Mouse (Mus musculus): ENCODE results near the gene Nampt. TPM values are rescaled to one million over a fixed set of nuclear protein-coding genes. Genes with fewer than 3 reads are reported as not detected.

The Nampt gene
- polyA plus RNA-seq, 1 experiment from 2014 or later = 32.3 TPM

DNA sequence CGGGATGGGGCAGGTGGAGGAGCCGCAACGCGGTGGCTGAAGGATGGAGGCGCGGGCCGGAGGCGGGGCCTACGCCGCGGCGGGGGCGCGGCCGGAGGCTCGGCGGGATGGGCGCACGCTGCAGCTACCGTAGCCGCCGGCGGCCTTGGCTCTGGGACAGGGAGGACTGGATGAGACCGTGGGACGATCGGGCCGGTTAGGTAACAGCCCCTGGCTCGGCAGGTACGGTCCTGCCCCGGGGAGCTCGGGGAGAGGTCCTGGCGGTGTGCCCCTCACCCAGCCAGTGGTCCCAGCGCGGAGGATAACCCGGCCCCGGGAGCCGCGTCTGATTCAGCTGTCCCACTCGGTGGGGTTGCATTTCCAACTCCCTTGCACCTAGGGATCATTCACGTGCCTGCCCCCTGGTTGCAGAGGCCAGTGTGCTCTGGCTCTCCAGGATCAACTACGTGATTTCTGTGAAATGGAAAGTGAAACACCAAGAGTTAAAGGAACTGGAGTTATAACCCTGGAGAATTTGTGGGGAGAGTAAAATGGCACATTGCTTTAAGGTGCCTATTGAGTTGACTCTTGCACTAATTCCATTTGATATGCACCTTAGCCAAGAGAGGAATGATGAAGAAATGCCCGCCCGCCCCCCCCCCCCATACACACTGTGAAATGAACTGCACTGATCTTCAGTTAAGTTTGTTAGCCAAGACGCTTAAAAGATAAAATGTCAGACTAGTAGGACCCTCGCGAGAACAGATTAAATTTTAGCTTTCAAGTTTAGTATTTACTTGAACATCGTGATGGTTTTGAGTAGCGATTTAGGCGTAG is 1.6 kb downstream of the Nampt start:
- Histone ChIP-seq H3K9me3 (ENCODE audit: control insufficient read depth, low read length) (no peaks in the 10 kb centered on the region), H3K27ac (ENCODE audit: low read depth, low read length) (peak overlapping the region; percentile 96), H3K9ac (ENCODE audit: low read depth, low read length) (peak overlapping the region; percentile 88), H3K27me3 (replicated peaks; ENCODE audit: control insufficient read depth, insufficient read depth, low read length) (no peaks in the 10 kb centered on the region), H3K4me3 (ENCODE audit: low read length) (peak overlapping the region; percentile 76), H3K36me3 (ENCODE audit: control insufficient read depth, insufficient read depth, low read length) (peaks cover 2% of the 10 kb centered on the region; the same call in 1 of the 2 replicates), H3K4me2 (ENCODE audit: low read length) (peak overlapping the region; percentile 62), H3K4me1 (ENCODE audit: control insufficient read depth, insufficient read depth, low read depth, low read length) (peaks cover 10% of the 10 kb centered on the region)
- peak; percentile 82 for ATAC-seq
- 2% methylated on average over 28 of the region's 49 CpGs for WGBS

DNA sequence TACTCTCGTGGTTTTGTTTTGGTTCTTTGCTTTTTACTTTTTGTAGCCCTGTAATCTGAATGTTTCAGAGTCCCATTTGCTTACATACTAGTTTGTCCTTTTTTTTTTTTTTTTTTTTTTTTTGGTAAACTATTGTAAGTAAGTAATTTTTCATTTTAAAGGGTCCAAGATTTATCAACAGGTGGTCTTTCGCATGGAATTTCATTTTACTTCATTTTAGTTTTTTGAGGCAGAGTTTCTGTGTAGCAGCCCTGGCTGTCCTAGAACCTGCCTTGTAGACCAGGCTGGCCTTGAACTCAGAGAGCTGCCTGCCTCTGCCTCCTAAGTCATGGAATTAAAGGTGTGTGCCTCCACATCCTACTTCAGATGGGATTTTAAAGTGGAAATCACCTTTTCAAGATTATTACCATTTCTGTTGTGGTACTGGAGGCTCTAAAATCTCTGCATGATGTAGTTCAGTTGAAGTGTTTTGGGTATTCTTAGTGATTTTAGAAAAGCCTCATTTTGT is 2.2 kb downstream of the Nampt start:
- Histone ChIP-seq H3K4me2 (ENCODE audit: low read length) (peak overlapping the region; percentile 62), H3K4me1 (ENCODE audit: control insufficient read depth, insufficient read depth, low read depth, low read length) (peaks cover 10% of the 10 kb centered on the region), H3K36me3 (ENCODE audit: control insufficient read depth, insufficient read depth, low read length) (peaks cover 2% of the 10 kb centered on the region; the same call in 1 of the 2 replicates), H3K4me3 (ENCODE audit: low read length) (peak overlapping the region; percentile 76), H3K27me3 (replicated peaks; ENCODE audit: control insufficient read depth, insufficient read depth, low read length) (no peaks in the 10 kb centered on the region), H3K9me3 (ENCODE audit: control insufficient read depth, low read length) (no peaks in the 10 kb centered on the region), H3K9ac (ENCODE audit: low read depth, low read length) (no peak overlapping the region), H3K27ac (ENCODE audit: low read depth, low read length) (no peak overlapping the region; the same call in 1 of the 2 replicates)
- no peak for ATAC-seq
- WGBS = 49% methylated on average over 2 of the region's 2 CpGs

DNA sequence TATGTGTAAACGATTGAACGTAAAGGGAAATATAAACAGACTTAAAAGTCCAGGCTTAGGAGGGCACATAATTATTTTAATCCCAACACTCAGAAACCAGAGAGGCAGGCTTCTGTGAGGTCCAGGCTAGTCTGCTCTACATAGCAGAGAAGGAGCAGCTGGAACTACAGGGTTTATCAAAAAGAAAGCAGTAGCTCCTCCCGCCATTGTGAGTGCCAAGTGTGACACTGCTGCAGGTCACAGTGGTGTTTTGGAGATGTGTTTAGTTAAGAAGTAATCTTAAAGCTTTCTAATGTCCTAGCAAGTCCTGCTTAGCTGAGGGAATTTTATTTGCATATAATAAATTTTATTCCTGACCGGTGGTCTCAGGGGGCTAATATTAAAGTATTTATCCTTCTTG is 2.7 kb downstream of the Nampt start:
- Histone ChIP-seq H3K4me1 (ENCODE audit: control insufficient read depth, insufficient read depth, low read depth, low read length) (peaks cover 10% of the 10 kb centered on the region), H3K4me2 (ENCODE audit: low read length) (no peak overlapping the region), H3K27ac (ENCODE audit: low read depth, low read length) (no peak overlapping the region), H3K9ac (ENCODE audit: low read depth, low read length) (no peak overlapping the region), H3K9me3 (ENCODE audit: control insufficient read depth, low read length) (no peaks in the 10 kb centered on the region), H3K27me3 (replicated peaks; ENCODE audit: control insufficient read depth, insufficient read depth, low read length) (no peaks in the 10 kb centered on the region), H3K4me3 (ENCODE audit: low read length) (no peak overlapping the region), H3K36me3 (ENCODE audit: control insufficient read depth, insufficient read depth, low read length) (peaks cover 2% of the 10 kb centered on the region; the same call in 1 of the 2 replicates)
- 83% methylated on average over 4 of the region's 4 CpGs for WGBS
- no peak for ATAC-seq

DNA sequence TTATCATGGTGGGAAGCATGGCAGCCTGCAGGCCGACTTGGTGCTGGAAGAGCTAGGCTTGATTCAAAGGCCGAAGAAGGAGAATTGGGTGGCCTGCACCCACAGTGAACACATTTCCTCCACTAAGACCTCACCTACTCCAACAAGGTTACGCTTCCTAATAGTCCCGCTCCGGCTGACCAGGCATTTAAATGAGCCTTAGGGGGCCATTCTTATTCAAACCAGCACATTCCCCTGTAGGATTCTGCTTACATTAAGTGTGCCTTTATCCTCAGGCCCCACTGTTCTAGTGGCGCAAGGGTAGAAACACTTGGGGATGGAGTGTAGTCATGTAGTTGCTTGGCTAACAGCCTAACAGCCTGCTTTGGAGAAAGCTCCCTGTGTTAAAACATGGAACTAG is 5.2 kb downstream of the Nampt start:
- H3K9ac ChIP-seq (ENCODE audit: low read depth, low read length) = no peak overlapping the region
- ATAC-seq = no peak
- H3K4me1 ChIP-seq (ENCODE audit: control insufficient read depth, insufficient read depth, low read depth, low read length) = peaks cover 9% of the 10 kb centered on the region
- no peak overlapping the region for H3K4me2 ChIP-seq (ENCODE audit: low read length)
- 37% methylated on average over 6 of the region's 6 CpGs for WGBS
- peaks cover 2% of the 10 kb centered on the region; the same call in 1 of the 2 replicates for H3K36me3 ChIP-seq (ENCODE audit: control insufficient read depth, insufficient read depth, low read length)
- no peaks in the 10 kb centered on the region for H3K9me3 ChIP-seq (ENCODE audit: control insufficient read depth, low read length)
- H3K4me3 ChIP-seq (ENCODE audit: low read length) = no peak overlapping the region
- H3K27me3 ChIP-seq (replicated peaks; ENCODE audit: control insufficient read depth, insufficient read depth, low read length) = no peaks in the 10 kb centered on the region
- H3K27ac ChIP-seq (ENCODE audit: low read depth, low read length) = no peak overlapping the region

DNA sequence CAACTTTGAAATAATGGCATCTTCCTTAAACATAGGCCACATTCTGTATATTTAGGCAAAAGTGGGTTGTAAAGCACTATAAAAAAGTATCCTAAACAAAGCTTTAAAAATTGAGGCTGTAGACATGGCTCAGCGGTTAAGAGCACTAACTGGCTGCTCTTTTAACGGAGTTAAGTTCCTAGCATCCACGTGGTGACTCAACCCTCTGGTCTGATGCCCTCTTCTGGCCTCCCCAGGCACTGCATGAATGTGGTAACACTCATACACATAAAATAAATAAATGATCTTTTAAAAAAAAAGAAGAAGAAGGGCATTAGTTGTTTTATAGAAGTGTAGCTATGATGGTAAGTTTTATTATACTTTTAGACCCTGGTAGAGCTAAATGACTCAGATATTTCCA is 7.6 kb downstream of the Nampt start:
- Histone ChIP-seq H3K4me2 (ENCODE audit: low read length) (no peak overlapping the region), H3K9me3 (ENCODE audit: control insufficient read depth, low read length) (no peaks in the 10 kb centered on the region), H3K4me3 (ENCODE audit: low read length) (no peak overlapping the region), H3K27me3 (replicated peaks; ENCODE audit: control insufficient read depth, insufficient read depth, low read length) (no peaks in the 10 kb centered on the region), H3K36me3 (ENCODE audit: control insufficient read depth, insufficient read depth, low read length) (peaks cover 2% of the 10 kb centered on the region; the same call in 1 of the 2 replicates), H3K27ac (ENCODE audit: low read depth, low read length) (no peak overlapping the region), H3K9ac (ENCODE audit: low read depth, low read length) (no peak overlapping the region), H3K4me1 (ENCODE audit: control insufficient read depth, insufficient read depth, low read depth, low read length) (peaks cover 4% of the 10 kb centered on the region; the same call in 1 of the 2 replicates)
- WGBS = 39% methylated on average over 3 of the region's 3 CpGs
- no peak for ATAC-seq

DNA sequence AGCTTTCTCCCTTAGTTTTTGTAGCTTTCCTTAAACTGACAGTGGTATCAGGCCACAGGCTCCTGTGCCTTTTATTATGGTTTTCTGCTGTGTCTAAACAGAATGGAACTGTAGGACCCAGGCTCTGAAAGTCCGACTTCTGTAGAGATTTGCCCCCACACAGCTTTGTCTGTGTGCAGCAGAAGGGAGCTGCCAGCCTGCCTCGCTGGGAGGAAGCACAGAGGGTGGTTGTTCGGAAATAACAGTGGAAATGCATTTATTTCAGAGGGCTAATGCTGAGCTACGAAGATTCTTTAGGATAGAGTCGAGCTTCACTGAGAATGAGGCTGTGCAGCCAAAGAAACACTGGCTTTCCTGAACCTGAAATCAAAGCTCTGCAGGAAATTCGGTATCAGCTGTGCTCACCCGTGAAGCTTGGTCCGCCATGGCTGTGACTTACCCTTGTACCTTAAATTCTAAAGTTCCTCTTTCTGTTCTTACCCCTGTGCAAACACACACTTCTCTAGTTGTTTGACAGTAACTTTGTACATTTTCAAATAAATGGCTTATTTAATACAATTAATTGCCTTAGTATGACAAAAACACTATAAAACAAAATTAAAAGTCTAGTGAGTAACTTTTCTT is 8.9 kb downstream of the Nampt start:
- no peaks in the 10 kb centered on the region for H3K9me3 ChIP-seq (ENCODE audit: control insufficient read depth, low read length)
- no peak overlapping the region for H3K9ac ChIP-seq (ENCODE audit: low read depth, low read length)
- no peak overlapping the region for H3K4me3 ChIP-seq (ENCODE audit: low read length)
- H3K27me3 ChIP-seq (replicated peaks; ENCODE audit: control insufficient read depth, insufficient read depth, low read length) = no peaks in the 10 kb centered on the region
- no peak for ATAC-seq
- H3K4me2 ChIP-seq (ENCODE audit: low read length) = 0 out of 2 replicates have a peak overlapping the region, but pooled peaks have one; percentile 12
- H3K27ac ChIP-seq (ENCODE audit: low read depth, low read length) = no peak overlapping the region
- peaks cover 2% of the 10 kb centered on the region; the same call in 1 of the 2 replicates for H3K36me3 ChIP-seq (ENCODE audit: control insufficient read depth, insufficient read depth, low read length)
- 0 out of 2 replicates have a peak, but pooled peaks cover 4% of the 10 kb centered on the region for H3K4me1 ChIP-seq (ENCODE audit: control insufficient read depth, insufficient read depth, low read depth, low read length)
- 54% methylated on average over 8 of the region's 8 CpGs for WGBS

DNA sequence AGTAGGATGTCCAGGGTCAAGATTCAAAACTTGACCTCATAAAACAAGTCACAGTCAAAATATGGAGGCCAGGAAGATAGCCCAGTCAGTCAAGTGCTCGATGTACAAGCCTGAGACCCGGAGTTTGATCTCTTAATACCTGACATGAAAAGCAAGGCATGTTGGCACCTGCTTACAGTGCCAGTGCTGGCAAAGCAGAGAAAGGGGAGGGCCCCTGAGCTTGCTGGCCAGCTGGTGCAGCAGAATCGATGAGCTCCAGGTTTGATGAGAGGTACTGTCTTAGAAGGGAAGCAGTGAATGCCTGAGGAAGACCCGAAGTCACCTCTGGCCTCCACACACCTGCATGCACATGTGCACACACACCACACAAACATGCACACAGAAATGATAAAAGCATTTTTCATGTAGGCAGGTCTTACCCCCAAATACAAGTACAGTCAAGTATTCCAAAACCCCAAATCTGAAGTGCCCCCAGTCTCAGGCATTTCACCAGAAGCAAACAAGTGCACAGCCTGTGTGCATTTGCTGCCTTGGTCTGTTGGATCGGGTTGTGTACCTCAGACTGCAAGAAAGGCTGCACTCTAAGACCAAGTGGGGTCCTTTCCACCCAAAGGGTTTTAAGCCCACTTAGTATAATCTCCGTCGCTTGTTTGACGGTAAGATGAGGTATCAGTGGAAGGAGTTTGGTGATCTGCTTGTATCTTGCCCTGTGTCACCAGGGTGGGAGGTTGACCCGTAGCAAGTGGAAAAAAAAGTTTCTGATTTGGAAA is 10.2 kb downstream of the Nampt start:
- 0 out of 2 replicates have a peak, but pooled peaks cover 4% of the 10 kb centered on the region for H3K4me1 ChIP-seq (ENCODE audit: control insufficient read depth, insufficient read depth, low read depth, low read length)
- 89% methylated on average over 9 of the region's 9 CpGs for WGBS
- no peak overlapping the region for H3K27ac ChIP-seq (ENCODE audit: low read depth, low read length)
- H3K4me2 ChIP-seq (ENCODE audit: low read length) = no peak overlapping the region
- H3K4me3 ChIP-seq (ENCODE audit: low read length) = no peak overlapping the region
- H3K36me3 ChIP-seq (ENCODE audit: control insufficient read depth, insufficient read depth, low read length) = peaks cover 7% of the 10 kb centered on the region
- H3K9me3 ChIP-seq (ENCODE audit: control insufficient read depth, low read length) = no peaks in the 10 kb centered on the region
- H3K27me3 ChIP-seq (replicated peaks; ENCODE audit: control insufficient read depth, insufficient read depth, low read length) = no peaks in the 10 kb centered on the region
- no peak overlapping the region for H3K9ac ChIP-seq (ENCODE audit: low read depth, low read length)
- ATAC-seq = no peak

DNA sequence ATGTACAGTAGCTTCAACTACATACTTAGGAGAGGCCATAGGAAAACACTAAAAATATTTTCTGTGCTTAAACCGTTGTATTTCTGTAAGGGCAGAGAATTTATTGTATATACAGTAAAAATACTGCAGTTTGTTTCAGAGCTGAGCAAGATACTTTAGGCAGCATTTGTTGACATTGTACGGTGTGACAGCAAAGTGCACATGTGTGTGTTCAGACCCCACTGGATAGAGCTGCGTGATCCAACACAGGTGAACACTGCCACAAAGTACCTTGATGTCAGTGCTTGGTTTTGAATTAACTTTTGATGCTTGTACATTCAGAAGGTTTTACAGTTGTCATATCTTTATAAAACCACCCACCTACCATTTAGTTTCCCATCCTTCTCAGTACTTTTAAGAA is 12.7 kb downstream of the Nampt start:
- no peak for ATAC-seq
- Histone ChIP-seq H3K9ac (ENCODE audit: low read depth, low read length) (no peak overlapping the region), H3K27ac (ENCODE audit: low read depth, low read length) (no peak overlapping the region), H3K4me1 (ENCODE audit: control insufficient read depth, insufficient read depth, low read depth, low read length) (0 out of 2 replicates have a peak, but pooled peaks cover 2% of the 10 kb centered on the region), H3K36me3 (ENCODE audit: control insufficient read depth, insufficient read depth, low read length) (peaks cover 7% of the 10 kb centered on the region), H3K4me2 (ENCODE audit: low read length) (no peak overlapping the region), H3K4me3 (ENCODE audit: low read length) (no peak overlapping the region), H3K9me3 (ENCODE audit: control insufficient read depth, low read length) (no peaks in the 10 kb centered on the region), H3K27me3 (replicated peaks; ENCODE audit: control insufficient read depth, insufficient read depth, low read length) (no peaks in the 10 kb centered on the region)
- WGBS = 90% methylated on average over 3 of the region's 3 CpGs

Measured in hindbrain, embryonic 16.5 days (tissue).